Mouse (Mus musculus): ENCODE measurements around the gene Ubxn2a. TPM values are rescaled to one million over a fixed set of nuclear protein-coding genes. Genes with fewer than 3 reads are reported as not detected.
"Not testable (repeated sequence)": the region's sequence is repeated elsewhere in the genome, so short reads cannot be mapped to it uniquely, and the experiment has no call there.

Gene Ubxn2a
- polyA plus RNA-seq, 1 experiment from 2014 or later = 27.0 TPM

DNA sequence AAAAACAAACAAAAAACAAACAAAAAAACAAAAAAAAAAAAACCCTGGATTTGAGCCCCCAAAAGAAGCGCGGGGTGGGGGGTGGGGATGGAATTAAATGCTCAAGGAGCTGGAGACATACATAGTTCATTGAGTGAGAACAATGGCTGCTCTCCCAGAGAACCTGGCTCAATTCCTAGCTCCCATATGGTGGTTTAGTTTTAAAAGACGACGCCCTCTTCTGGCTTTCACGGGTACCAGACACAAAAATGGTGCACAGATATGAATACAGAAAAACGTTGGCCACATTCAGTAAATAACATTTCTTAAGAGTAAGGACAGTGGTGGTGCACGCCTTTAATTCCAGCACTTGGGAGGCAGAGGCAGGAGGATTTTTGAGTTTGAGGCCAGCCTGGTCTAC is 1.6 kb downstream of the Ubxn2a start:
- Histone ChIP-seq H3K36me3 (ENCODE audit: insufficient read depth) (0 out of 2 replicates have a peak, but pooled peaks cover 3% of the 10 kb centered on the region), H3K27me3 (ENCODE audit: insufficient read depth, low read length) (no peaks in the 10 kb centered on the region), H3K27ac (ENCODE audit: low read depth) (no peak overlapping the region), H3K4me2 (peak overlapping the region; percentile 85; the same call in 1 of the 2 replicates), H3K9me3 (ENCODE audit: low read depth, low read length) (no peaks in the 10 kb centered on the region), H3K4me3 (ENCODE audit: low read depth, low read length) (no peak overlapping the region), H3K4me1 (ENCODE audit: insufficient read depth) (no peaks in the 10 kb centered on the region), H3K9ac (no peak overlapping the region)
- WGBS = 79% methylated on average over 7 of the region's 7 CpGs
- no peak for ATAC-seq (ENCODE audit: insufficient read depth)
- peak; percentile 60 for DNase-seq
- TF ChIP-seq CTCF (IDR thresholded peaks at IDR 0.05; ENCODE audit: low read depth) = no peak

DNA sequence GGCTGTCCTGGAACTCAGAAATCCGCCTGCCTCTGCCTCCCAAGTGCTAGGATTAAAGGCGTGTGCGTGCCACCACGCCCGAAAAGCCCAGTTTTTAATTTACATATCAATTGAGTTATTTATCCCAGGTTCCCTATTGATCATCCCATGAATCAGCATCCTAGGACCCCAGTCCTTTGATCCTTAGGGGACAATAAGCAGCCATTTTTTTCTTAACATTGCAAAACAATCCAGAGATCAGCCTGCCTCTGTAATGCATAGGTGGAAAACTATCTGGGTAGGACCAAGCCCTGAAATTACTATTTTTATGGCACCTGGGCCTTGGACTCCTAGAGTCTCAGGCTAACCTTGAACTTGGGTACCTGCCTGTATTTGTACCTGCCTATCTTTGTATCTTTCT is 9.5 kb downstream of the Ubxn2a start:
- Histone ChIP-seq H3K36me3 (ENCODE audit: insufficient read depth) (0 out of 2 replicates have a peak, but pooled peaks cover 3% of the 10 kb centered on the region), H3K27me3 (ENCODE audit: insufficient read depth, low read length) (no peaks in the 10 kb centered on the region), H3K4me2 (no peak overlapping the region), H3K4me1 (ENCODE audit: insufficient read depth) (no peaks in the 10 kb centered on the region), H3K9ac (no peak overlapping the region), H3K27ac (ENCODE audit: low read depth) (no peak overlapping the region), H3K4me3 (ENCODE audit: low read depth, low read length) (no peak overlapping the region), H3K9me3 (ENCODE audit: low read depth, low read length) (no peaks in the 10 kb centered on the region)
- DNase-seq (no peak), ATAC-seq (ENCODE audit: insufficient read depth) (no peak)
- no peak for TF ChIP-seq CTCF (IDR thresholded peaks at IDR 0.05; ENCODE audit: low read depth)
- WGBS = 93% methylated on average over 5 of the region's 5 CpGs

DNA sequence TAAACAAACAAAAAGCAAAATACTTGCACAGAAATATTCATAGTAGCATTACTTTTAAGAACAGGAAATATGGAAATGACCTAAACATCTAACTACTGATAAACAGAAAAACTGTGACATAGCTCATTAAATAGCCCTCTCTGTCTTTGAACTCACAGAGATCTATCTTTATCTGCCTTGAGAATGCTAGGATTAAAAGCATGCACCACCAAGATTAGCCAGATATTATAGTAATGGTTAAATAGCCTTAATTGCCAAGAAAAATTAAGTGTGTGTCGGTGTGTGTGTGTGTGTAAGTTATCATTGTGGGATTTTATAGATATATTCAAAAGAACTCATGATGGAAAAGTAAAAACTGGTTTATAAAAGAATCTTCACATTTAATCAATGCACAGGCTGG is 17.6 kb downstream of the Ubxn2a start:
- Histone ChIP-seq H3K9me3 (ENCODE audit: low read depth, low read length) (no peaks in the 10 kb centered on the region), H3K4me3 (ENCODE audit: low read depth, low read length) (no peak overlapping the region), H3K4me1 (ENCODE audit: insufficient read depth) (no peaks in the 10 kb centered on the region), H3K36me3 (ENCODE audit: insufficient read depth) (0 out of 2 replicates have a peak, but pooled peaks cover 3% of the 10 kb centered on the region), H3K27me3 (ENCODE audit: insufficient read depth, low read length) (no peaks in the 10 kb centered on the region), H3K9ac (no peak overlapping the region), H3K4me2 (no peak overlapping the region), H3K27ac (ENCODE audit: low read depth) (no peak overlapping the region)
- ATAC-seq (ENCODE audit: insufficient read depth) (no peak), DNase-seq (no peak)
- WGBS = 91% methylated on average over 1 of the region's 1 CpGs
- TF ChIP-seq CTCF (IDR thresholded peaks at IDR 0.05; ENCODE audit: low read depth) = no peak

DNA sequence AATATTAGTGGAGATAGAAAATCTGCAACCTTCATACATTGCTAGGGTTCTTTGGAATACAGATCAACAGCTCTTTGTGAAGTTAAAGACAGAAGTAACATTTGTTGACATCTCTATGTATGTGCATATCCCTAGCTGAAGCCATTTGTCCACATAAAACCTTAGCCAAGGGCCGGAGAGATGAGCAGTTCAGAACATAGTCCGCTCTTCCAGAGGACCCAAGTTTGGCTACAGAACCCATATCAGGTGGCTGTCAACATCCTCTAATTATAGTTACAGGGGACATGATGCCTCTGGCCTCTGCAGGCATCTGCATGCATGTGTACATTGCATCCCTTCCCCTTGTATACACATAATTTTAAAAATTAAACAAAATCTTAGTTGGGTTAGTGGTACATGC is 18.3 kb downstream of the Ubxn2a start:
- TF ChIP-seq CTCF (IDR thresholded peaks at IDR 0.05; ENCODE audit: low read depth) = no peak
- no peak overlapping the region for H3K4me3 ChIP-seq (ENCODE audit: low read depth, low read length)
- no peaks in the 10 kb centered on the region for H3K9me3 ChIP-seq (ENCODE audit: low read depth, low read length)
- no peak overlapping the region for H3K27ac ChIP-seq (ENCODE audit: low read depth)
- no peaks in the 10 kb centered on the region for H3K27me3 ChIP-seq (ENCODE audit: insufficient read depth, low read length)
- no peaks in the 10 kb centered on the region for H3K4me1 ChIP-seq (ENCODE audit: insufficient read depth)
- 0 out of 2 replicates have a peak, but pooled peaks cover 3% of the 10 kb centered on the region for H3K36me3 ChIP-seq (ENCODE audit: insufficient read depth)
- no peak overlapping the region for H3K9ac ChIP-seq
- DNase-seq = no peak
- WGBS = 96% methylated on average over 2 of the region's 2 CpGs
- no peak overlapping the region for H3K4me2 ChIP-seq
- ATAC-seq (ENCODE audit: insufficient read depth) = no peak

DNA sequence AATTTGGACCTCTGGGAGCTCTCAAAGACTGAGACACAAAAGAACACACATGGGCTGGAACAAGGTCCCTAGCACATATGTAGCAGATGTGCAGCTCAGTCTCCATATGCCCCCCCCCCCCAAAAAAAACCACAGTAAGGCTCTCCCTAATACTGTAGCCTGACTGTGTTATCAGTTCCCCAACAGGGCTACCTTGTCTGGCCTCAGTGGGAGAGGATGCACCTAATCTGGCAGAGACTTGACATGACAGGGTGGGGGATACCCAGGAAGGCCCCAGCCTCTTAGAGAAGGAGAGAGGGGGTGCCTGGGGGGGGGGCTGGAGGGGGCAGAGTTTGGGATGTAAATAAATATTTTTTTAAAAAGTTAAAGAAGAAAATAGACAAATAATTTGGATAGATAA is 18.8 kb downstream of the Ubxn2a start:
- no peaks in the 10 kb centered on the region for H3K4me1 ChIP-seq (ENCODE audit: insufficient read depth)
- H3K27ac ChIP-seq (ENCODE audit: low read depth) = no peak overlapping the region
- H3K9me3 ChIP-seq (ENCODE audit: low read depth, low read length) = no peaks in the 10 kb centered on the region
- TF ChIP-seq CTCF (IDR thresholded peaks at IDR 0.05; ENCODE audit: low read depth) = no peak
- no peak overlapping the region for H3K9ac ChIP-seq
- DNase-seq = no peak
- no peak overlapping the region for H3K4me3 ChIP-seq (ENCODE audit: low read depth, low read length)
- no peaks in the 10 kb centered on the region for H3K36me3 ChIP-seq (ENCODE audit: insufficient read depth)
- no peaks in the 10 kb centered on the region for H3K27me3 ChIP-seq (ENCODE audit: insufficient read depth, low read length)
- no peak for ATAC-seq (ENCODE audit: insufficient read depth)
- H3K4me2 ChIP-seq = no peak overlapping the region

DNA sequence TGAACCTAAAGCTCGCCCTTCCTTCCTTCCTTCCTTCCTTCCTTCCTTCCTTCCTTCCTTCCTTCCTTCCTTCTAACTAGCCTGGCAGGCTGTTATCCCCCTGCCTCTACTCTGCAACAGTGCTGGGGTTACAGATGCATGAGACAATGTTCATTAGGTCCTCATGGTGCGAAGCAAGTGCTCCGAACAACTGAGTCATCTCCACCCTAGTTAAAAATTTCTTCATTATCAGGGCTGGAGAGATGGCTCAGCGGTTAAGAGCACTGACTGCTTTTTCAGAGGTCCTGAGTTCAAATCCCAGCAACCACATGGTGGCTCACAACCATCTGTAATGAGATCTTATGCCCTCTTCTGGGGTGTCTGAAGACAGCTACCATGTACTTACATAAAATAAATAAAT is 20.9 kb downstream of the Ubxn2a start:
- H3K9ac ChIP-seq; H3K4me2 ChIP-seq; H3K9me3 ChIP-seq (ENCODE audit: low read depth, low read length); H3K4me3 ChIP-seq (ENCODE audit: low read depth, low read length); H3K27me3 ChIP-seq (ENCODE audit: insufficient read depth, low read length); H3K27ac ChIP-seq (ENCODE audit: low read depth); H3K4me1 ChIP-seq (ENCODE audit: insufficient read depth); ATAC-seq (ENCODE audit: insufficient read depth); DNase-seq: not testable (repeated sequence)
- peaks cover 12% of the 10 kb centered on the region for H3K36me3 ChIP-seq (ENCODE audit: insufficient read depth)
- 91% methylated on average over 4 of the region's 4 CpGs for whole genome bisulfite sequencing

DNA sequence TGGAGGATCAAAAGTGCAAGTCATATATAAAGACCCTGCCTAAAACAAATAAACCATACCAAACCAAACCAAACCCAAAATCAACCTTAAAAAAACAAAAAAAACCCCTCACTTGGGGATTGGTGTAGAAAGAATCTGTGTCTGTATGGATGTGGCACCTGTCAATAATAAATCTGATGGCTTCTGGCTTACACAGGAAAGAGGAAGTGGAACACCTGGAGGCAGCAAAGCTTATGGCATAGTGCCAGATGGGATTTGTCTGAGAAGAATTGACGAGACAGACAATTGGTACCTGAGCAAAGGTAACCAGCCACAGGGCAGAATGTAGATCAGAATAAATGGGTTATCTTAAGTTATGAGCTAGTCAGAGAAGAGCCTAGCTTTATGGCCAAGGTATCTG is 22.4 kb downstream of the Ubxn2a start:
- no peaks in the 10 kb centered on the region for H3K9me3 ChIP-seq (ENCODE audit: low read depth, low read length)
- H3K9ac ChIP-seq = no peak overlapping the region
- H3K27me3 ChIP-seq (ENCODE audit: insufficient read depth, low read length) = no peaks in the 10 kb centered on the region
- no peak for DNase-seq
- H3K27ac ChIP-seq (ENCODE audit: low read depth) = no peak overlapping the region
- H3K4me1 ChIP-seq (ENCODE audit: insufficient read depth) = no peaks in the 10 kb centered on the region
- H3K4me3 ChIP-seq (ENCODE audit: low read depth, low read length) = no peak overlapping the region
- TF ChIP-seq CTCF (IDR thresholded peaks at IDR 0.05; ENCODE audit: low read depth) = no peak
- H3K36me3 ChIP-seq (ENCODE audit: insufficient read depth) = peaks cover 14% of the 10 kb centered on the region
- WGBS = 66% methylated on average over 1 of the region's 1 CpGs
- no peak for ATAC-seq (ENCODE audit: insufficient read depth)
- no peak overlapping the region for H3K4me2 ChIP-seq

DNA sequence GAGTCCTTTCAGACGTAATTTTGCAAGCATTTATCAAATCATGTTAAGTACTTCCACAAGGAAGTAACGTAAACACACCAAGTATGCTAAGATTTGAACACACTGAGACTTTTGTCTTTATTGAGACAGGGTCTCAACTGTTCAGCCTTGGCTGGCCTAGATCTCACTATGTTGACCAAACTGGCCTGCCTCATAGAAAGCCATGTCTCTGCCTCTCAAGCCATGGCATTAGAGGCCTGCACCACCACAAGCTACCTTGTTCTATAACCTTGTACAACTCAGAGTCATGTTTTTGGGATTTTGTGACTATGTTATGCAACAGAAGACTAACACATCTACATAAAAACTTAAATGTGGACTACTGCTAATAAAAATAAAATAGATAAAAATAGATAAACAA is 25.4 kb downstream of the Ubxn2a start:
- no peak for TF ChIP-seq CTCF (IDR thresholded peaks at IDR 0.05; ENCODE audit: low read depth)
- H3K4me2 ChIP-seq = no peak overlapping the region

More for the DNA sequence above, 25.4 kb downstream of the Ubxn2a start:
- 47% methylated on average over 2 of the region's 2 CpGs for WGBS
- Histone ChIP-seq H3K9me3 (ENCODE audit: low read depth, low read length) (no peaks in the 10 kb centered on the region), H3K4me3 (ENCODE audit: low read depth, low read length) (no peak overlapping the region), H3K27ac (ENCODE audit: low read depth) (no peak overlapping the region), H3K4me1 (ENCODE audit: insufficient read depth) (no peaks in the 10 kb centered on the region), H3K27me3 (ENCODE audit: insufficient read depth, low read length) (no peaks in the 10 kb centered on the region), H3K9ac (no peak overlapping the region), H3K36me3 (ENCODE audit: insufficient read depth) (peaks cover 14% of the 10 kb centered on the region)
- ATAC-seq (ENCODE audit: insufficient read depth) = no peak
- DNase-seq = no peak

All from lung, embryonic 14.5 days (tissue).